Mouse (Mus musculus): ENCODE results near the gene Trem1. TPM values are rescaled to one million over a fixed set of nuclear protein-coding genes. Genes with fewer than 3 reads are reported as not detected.

Gene Trem1
- polyA plus RNA-seq (2015; fragmentation: Nextera tagmentation; extraction: Ambion mirVana): not detected in 2 replicates

- H3K4me2 ChIP-seq (replicated peaks): no peak within 1 kb of the TSS
- no peaks in the 10 kb centered on the region for H3K4me1 ChIP-seq
- H3K36me3 ChIP-seq: no peaks in the 10 kb centered on the region
- ATAC-seq (replicated peaks): no peak
- no peak within 1 kb of the TSS for H3K9ac ChIP-seq (replicated peaks)
- no peaks in the 10 kb centered on the region for H3K9me3 ChIP-seq
- WGBS: 83% methylated on average over 6 of the region's 6 CpGs
- no peak within 1 kb of the TSS for H3K27ac ChIP-seq (replicated peaks)
- H3K4me3 ChIP-seq: no peak within 1 kb of the TSS
- no peaks in the 10 kb centered on the region for H3K27me3 ChIP-seq
Observed at GRCm38 (mm10) chr17:48232518-48232917, at the start of gene Trem1. Trem1 (plus strand) TSS chr17:48232768.

GRCm38 (mm10) chr17:48185252-48185651 is 47.3 kb upstream of the Trem1 start:
- WGBS: 72% methylated on average over 5 of the region's 5 CpGs
- Histone ChIP-seq H3K9me3 (no peaks in the 10 kb centered on the region), H3K4me1 (no peaks in the 10 kb centered on the region), H3K9ac (replicated peaks) (no peak overlapping the region), H3K27ac (replicated peaks) (no peak overlapping the region), H3K27me3 (no peaks in the 10 kb centered on the region), H3K4me3 (no peak overlapping the region), H3K36me3 (no peaks in the 10 kb centered on the region), H3K4me2 (replicated peaks) (no peak overlapping the region)
- no peak for ATAC-seq (replicated peaks)

GRCm38 (mm10) chr17:48192366-48192765 is 40.2 kb upstream of the Trem1 start:
- no peaks in the 10 kb centered on the region for H3K9me3 ChIP-seq
- H3K9ac ChIP-seq (replicated peaks): no peak overlapping the region
- no peak for ATAC-seq (replicated peaks)
- H3K4me1 ChIP-seq: no peaks in the 10 kb centered on the region
- no peak overlapping the region for H3K27ac ChIP-seq (replicated peaks)
- no peak overlapping the region for H3K4me3 ChIP-seq
- H3K27me3 ChIP-seq: no peaks in the 10 kb centered on the region
- no peak overlapping the region for H3K4me2 ChIP-seq (replicated peaks)
- WGBS: 75% methylated on average over 2 of the region's 2 CpGs
- no peaks in the 10 kb centered on the region for H3K36me3 ChIP-seq

- Histone ChIP-seq H3K4me3 (no peak overlapping the region), H3K4me2 (replicated peaks) (no peak overlapping the region), H3K27ac (replicated peaks) (no peak overlapping the region), H3K27me3 (no peaks in the 10 kb centered on the region), H3K9ac (replicated peaks) (no peak overlapping the region), H3K36me3 (no peaks in the 10 kb centered on the region), H3K4me1 (no peaks in the 10 kb centered on the region), H3K9me3 (no peaks in the 10 kb centered on the region)
- 96% methylated on average over 12 of the region's 12 CpGs for WGBS
- no peak for ATAC-seq (replicated peaks)
Observed at GRCm38 (mm10) chr17:48203086-48203485, 29.5 kb upstream of the Trem1 start.

GRCm38 (mm10) chr17:48212596-48212995 is 20.0 kb upstream of the Trem1 start:
- Histone ChIP-seq H3K4me2 (replicated peaks) (no peak overlapping the region), H3K9ac (replicated peaks) (no peak overlapping the region), H3K4me3 (no peak overlapping the region), H3K9me3 (no peaks in the 10 kb centered on the region), H3K27ac (replicated peaks) (no peak overlapping the region), H3K4me1 (no peaks in the 10 kb centered on the region), H3K36me3 (no peaks in the 10 kb centered on the region), H3K27me3 (no peaks in the 10 kb centered on the region)
- WGBS: 94% methylated on average over 12 of the region's 12 CpGs
- no peak for ATAC-seq (replicated peaks)

- no peaks in the 10 kb centered on the region for H3K9me3 ChIP-seq
- H3K9ac ChIP-seq (replicated peaks): no peak overlapping the region
- no peaks in the 10 kb centered on the region for H3K27me3 ChIP-seq
- no peak overlapping the region for H3K27ac ChIP-seq (replicated peaks)
- no peaks in the 10 kb centered on the region for H3K36me3 ChIP-seq
- 78% methylated on average over 5 of the region's 5 CpGs for WGBS
- H3K4me2 ChIP-seq (replicated peaks): no peak overlapping the region
- no peak for ATAC-seq (replicated peaks)
- H3K4me3 ChIP-seq: no peak overlapping the region
- no peaks in the 10 kb centered on the region for H3K4me1 ChIP-seq
Observed at GRCm38 (mm10) chr17:48213511-48213910, 19.1 kb upstream of the Trem1 start.

- H3K4me3 ChIP-seq: no peak overlapping the region
Observed at GRCm38 (mm10) chr17:48215429-48215828, 17.1 kb upstream of the Trem1 start.

GRCm38 (mm10) chr17:48230680-48231079 is 1.9 kb upstream of the Trem1 start:
- H3K36me3 ChIP-seq: no peaks in the 10 kb centered on the region
- H3K4me3 ChIP-seq: no peak overlapping the region
- H3K9me3 ChIP-seq: no peaks in the 10 kb centered on the region
- H3K9ac ChIP-seq (replicated peaks): no peak overlapping the region
- ATAC-seq (replicated peaks): no peak
- H3K4me2 ChIP-seq (replicated peaks): no peak overlapping the region
- no peaks in the 10 kb centered on the region for H3K27me3 ChIP-seq
- 87% methylated on average over 7 of the region's 7 CpGs for WGBS
- H3K27ac ChIP-seq (replicated peaks): no peak overlapping the region
- no peaks in the 10 kb centered on the region for H3K4me1 ChIP-seq

More at GRCm38 (mm10) chr17:48215429-48215828, 17.1 kb upstream of the Trem1 start:
- ATAC-seq (replicated peaks): no peak
- H3K4me1 ChIP-seq: no peaks in the 10 kb centered on the region
- H3K27ac ChIP-seq (replicated peaks): no peak overlapping the region
- WGBS: 85% methylated on average over 1 of the region's 1 CpGs
- no peak overlapping the region for H3K4me2 ChIP-seq (replicated peaks)
- no peaks in the 10 kb centered on the region for H3K27me3 ChIP-seq
- no peaks in the 10 kb centered on the region for H3K36me3 ChIP-seq
- H3K9ac ChIP-seq (replicated peaks): no peak overlapping the region
- no peaks in the 10 kb centered on the region for H3K9me3 ChIP-seq

- Histone ChIP-seq H3K9me3 (no peaks in the 10 kb centered on the region), H3K4me2 (replicated peaks) (no peak overlapping the region)
- WGBS: 89% methylated on average over 4 of the region's 4 CpGs
Observed at GRCm38 (mm10) chr17:48233789-48234188, 1.2 kb downstream of the Trem1 start.

GRCm38 (mm10) chr17:48234550-48234949 is 2.0 kb downstream of the Trem1 start:
- Histone ChIP-seq H3K4me1 (no peaks in the 10 kb centered on the region), H3K9me3 (no peaks in the 10 kb centered on the region), H3K4me2 (replicated peaks) (no peak overlapping the region), H3K27me3 (no peaks in the 10 kb centered on the region), H3K27ac (replicated peaks) (no peak overlapping the region), H3K4me3 (no peak overlapping the region), H3K9ac (replicated peaks) (no peak overlapping the region), H3K36me3 (no peaks in the 10 kb centered on the region)
- WGBS: 84% methylated on average over 5 of the region's 5 CpGs
- no peak for ATAC-seq (replicated peaks)

More at GRCm38 (mm10) chr17:48233789-48234188, 1.2 kb downstream of the Trem1 start:
- Histone ChIP-seq H3K36me3 (no peaks in the 10 kb centered on the region), H3K27ac (replicated peaks) (no peak overlapping the region), H3K4me1 (no peaks in the 10 kb centered on the region), H3K27me3 (no peaks in the 10 kb centered on the region), H3K4me3 (no peak overlapping the region), H3K9ac (replicated peaks) (no peak overlapping the region)
- no peak for ATAC-seq (replicated peaks)

- Histone ChIP-seq H3K4me1 (no peaks in the 10 kb centered on the region), H3K27ac (replicated peaks) (no peak overlapping the region), H3K27me3 (no peaks in the 10 kb centered on the region), H3K4me3 (no peak overlapping the region), H3K9me3 (no peaks in the 10 kb centered on the region), H3K9ac (replicated peaks) (no peak overlapping the region), H3K4me2 (replicated peaks) (no peak overlapping the region), H3K36me3 (no peaks in the 10 kb centered on the region)
- no peak for ATAC-seq (replicated peaks)
- 67% methylated on average over 4 of the region's 4 CpGs for WGBS
Observed at GRCm38 (mm10) chr17:48235773-48236370, 3.3 kb downstream of the Trem1 start.

- no peaks in the 10 kb centered on the region for H3K27me3 ChIP-seq
- H3K9ac ChIP-seq (replicated peaks): no peak overlapping the region
- WGBS: 91% methylated on average over 8 of the region's 8 CpGs
- no peak overlapping the region for H3K27ac ChIP-seq (replicated peaks)
- H3K9me3 ChIP-seq: no peaks in the 10 kb centered on the region
- no peak for ATAC-seq (replicated peaks)
- H3K4me1 ChIP-seq: no peaks in the 10 kb centered on the region
- no peak overlapping the region for H3K4me3 ChIP-seq
- H3K4me2 ChIP-seq (replicated peaks): no peak overlapping the region
- H3K36me3 ChIP-seq: no peaks in the 10 kb centered on the region
Observed at GRCm38 (mm10) chr17:48237621-48238020, 5.1 kb downstream of the Trem1 start.

Measured in forebrain, embryonic 15.5 days (tissue).